25 mouse cellular contexts compared by ENCODE assay signal in genomic region chr5:44096106-44096505, GRCm38 (mm10). TPM values are rescaled to one million over a fixed set of nuclear protein-coding genes. Genes with fewer than 3 reads are reported as not detected.
DNase-seq lines count a peak whose midpoint lies in the region; ATAC-seq and TF ChIP-seq lines count a peak whose summit lies in the region.
"Had no signal": no experiment of that assay in that cellular context is flagged by ENCODE, and none has a peak within 500 bp of the region (broad histone marks: within the 10 kb centered on the region; RNA-seq: fewer than 3 reads in every experiment).

No protein-coding gene starts in this region.

- H3K9me3 ChIP-seq in kidney, embryonic 16.5 days (ENCODE audit: low read length): no peaks in the 10 kb centered on the region; the same call in 1 of the 2 replicates
- no peaks in the 10 kb centered on the region for H3K9me3 ChIP-seq in liver, embryonic 16.5 days (replicated peaks; ENCODE audit: control insufficient read depth, low read length)
- H3K9me3 ChIP-seq in liver, embryonic 12.5 days (replicated peaks): no peaks in the 10 kb centered on the region
- H3K9me3 ChIP-seq in stomach, postnatal 0 days (ENCODE audit: control insufficient read depth, low read length): no peaks in the 10 kb centered on the region
- H3K9me3 ChIP-seq in heart, embryonic 11.5 days (replicated peaks; ENCODE audit: control insufficient read depth, low read length): no peaks in the 10 kb centered on the region
- H3K9me3 ChIP-seq: G1E; heart, embryonic 10.5 days; hindbrain, embryonic 12.5 days had no signal

- H3K27me3 ChIP-seq in kidney, adult 2 months (replicated peaks; ENCODE audit: control insufficient read depth, insufficient read depth, low read length): no peaks in the 10 kb centered on the region
- H3K27me3 ChIP-seq in kidney, embryonic 16.5 days (ENCODE audit: insufficient read depth, low read length): no peaks in the 10 kb centered on the region
- H3K27me3 ChIP-seq in liver, embryonic 16.5 days (ENCODE audit: control insufficient read depth, insufficient read depth, low read depth, low read length): peaks cover 12% of the 10 kb centered on the region
- H3K27me3 ChIP-seq in liver, embryonic 12.5 days (replicated peaks): peaks cover 35% of the 10 kb centered on the region
- no peaks in the 10 kb centered on the region for H3K27me3 ChIP-seq in stomach, postnatal 0 days (ENCODE audit: control insufficient read depth, insufficient read depth, low read length)
- 0 out of 2 replicates have a peak, but pooled peaks cover 5% of the 10 kb centered on the region for H3K27me3 ChIP-seq in heart, embryonic 11.5 days (ENCODE audit: control insufficient read depth, insufficient read depth, low read length)
- H3K27me3 ChIP-seq: CH12.LX; forebrain, embryonic 13.5 days; hindbrain, embryonic 12.5 days; Patski had no signal

- peak; percentile 75 for DNase-seq in kidney, adult 2 months
- DNase-seq in kidney, postnatal 14 days: peak; percentile 29
- no peak for DNase-seq in kidney, adult 18-20 months
- DNase-seq in stomach, postnatal 0 days (ENCODE audit: low spot score): no peak
- DNase-seq: adrenal gland, postnatal 10 days; adrenal gland, postnatal 36 days; B cell, adult 2 months; cerebellum, adult 18-20 months; cerebellum, adult 9-10 months; cerebellum, postnatal 14 days; gastrocnemius, postnatal 10 days; gastrocnemius, postnatal 36 days; heart, adult 2 months had no signal

- no peak for TF ChIP-seq POLR2A in kidney, adult 2 months (IDR thresholded peaks at IDR 0.05; ENCODE audit: low read depth, low read length)

- 55% methylated on average over 10 of the region's 10 CpGs for WGBS in kidney, adult 2 months
- 84% methylated on average over 10 of the region's 10 CpGs for WGBS in kidney, embryonic 16.5 days
- WGBS in liver, embryonic 16.5 days (ENCODE audit: insufficient replicate concordance): 71% methylated on average over 10 of the region's 10 CpGs
- WGBS in liver, embryonic 12.5 days (ENCODE audit: insufficient replicate concordance): 79% methylated on average over 10 of the region's 10 CpGs
- WGBS in stomach, postnatal 0 days: 63% methylated on average over 10 of the region's 10 CpGs
- 85% methylated on average over 10 of the region's 10 CpGs for WGBS in heart, embryonic 11.5 days (ENCODE audit: insufficient replicate concordance)

- H3K9ac ChIP-seq in kidney, embryonic 16.5 days (replicated peaks; ENCODE audit: low read length): no peak overlapping the region
- no peak overlapping the region for H3K9ac ChIP-seq in liver, embryonic 16.5 days (ENCODE audit: low read depth, low read length)
- H3K9ac ChIP-seq in liver, embryonic 12.5 days: no peak overlapping the region
- H3K9ac ChIP-seq in stomach, postnatal 0 days (ENCODE audit: low read length): no peak overlapping the region
- no peak overlapping the region for H3K9ac ChIP-seq in heart, embryonic 11.5 days (ENCODE audit: low read depth, low read length)
- H3K9ac ChIP-seq: forebrain, embryonic 13.5 days; hindbrain, embryonic 12.5 days had no signal

- no peaks in the 10 kb centered on the region for H3K36me3 ChIP-seq in kidney, adult 2 months (ENCODE audit: control insufficient read depth, insufficient read depth, low read length)
- H3K36me3 ChIP-seq in kidney, embryonic 16.5 days (ENCODE audit: insufficient read depth, low read length): peaks cover 25% of the 10 kb centered on the region
- no peaks in the 10 kb centered on the region for H3K36me3 ChIP-seq in liver, embryonic 16.5 days (ENCODE audit: control insufficient read depth, insufficient read depth)
- no peaks in the 10 kb centered on the region for H3K36me3 ChIP-seq in liver, embryonic 12.5 days
- H3K36me3 ChIP-seq in stomach, postnatal 0 days (ENCODE audit: control insufficient read depth, insufficient read depth, low read length): no peaks in the 10 kb centered on the region
- no peaks in the 10 kb centered on the region for H3K36me3 ChIP-seq in heart, embryonic 11.5 days (ENCODE audit: control insufficient read depth, insufficient read depth, low read length)
- H3K36me3 ChIP-seq: G1E had no signal

- peaks cover 29% of the 10 kb centered on the region; the same call in 1 of the 2 replicates for H3K4me1 ChIP-seq in kidney, adult 2 months (ENCODE audit: control insufficient read depth, insufficient read depth, low read length)
- peaks cover 16% of the 10 kb centered on the region for H3K4me1 ChIP-seq in kidney, embryonic 16.5 days (ENCODE audit: insufficient read depth, low read length)
- no peaks in the 10 kb centered on the region for H3K4me1 ChIP-seq in liver, embryonic 16.5 days (ENCODE audit: control insufficient read depth, low read depth, low read length)
- H3K4me1 ChIP-seq in liver, embryonic 12.5 days: no peaks in the 10 kb centered on the region
- no peaks in the 10 kb centered on the region; the same call in 1 of the 2 replicates for H3K4me1 ChIP-seq in stomach, postnatal 0 days (replicated peaks; ENCODE audit: control insufficient read depth, insufficient read depth)
- no peaks in the 10 kb centered on the region; the same call in 1 of the 2 replicates for H3K4me1 ChIP-seq in heart, embryonic 11.5 days (ENCODE audit: control insufficient read depth, insufficient read depth, low read length)

- TF ChIP-seq EP300 in stomach, postnatal 0 days (optimal IDR thresholded peaks at IDR 0.05): no peak

- H3K4me2 ChIP-seq in kidney, embryonic 16.5 days (replicated peaks; ENCODE audit: low read depth, low read length): no peak overlapping the region
- H3K4me2 ChIP-seq in liver, embryonic 16.5 days (ENCODE audit: low read depth, low read length): no peak overlapping the region
- H3K4me2 ChIP-seq in liver, embryonic 12.5 days: no peak overlapping the region
- H3K4me2 ChIP-seq in stomach, postnatal 0 days (replicated peaks; ENCODE audit: low read depth): peak overlapping the region; percentile 9; the same call in 1 of the 2 replicates
- H3K4me2 ChIP-seq in heart, embryonic 11.5 days: no peak overlapping the region
- H3K4me2 ChIP-seq: forebrain, embryonic 13.5 days; hindbrain, embryonic 12.5 days had no signal

- ATAC-seq in kidney, embryonic 16.5 days (ENCODE audit: low FRiP score, low TSS enrichment): no peak
- ATAC-seq in liver, embryonic 16.5 days (ENCODE audit: low read depth): 0 out of 2 replicates have a peak, but pooled peaks have one; percentile 27
- no peak for ATAC-seq in liver, embryonic 12.5 days
- peak; percentile 30 for ATAC-seq in stomach, postnatal 0 days (ENCODE audit: low FRiP score, low TSS enrichment)
- ATAC-seq in heart, embryonic 11.5 days (replicated peaks; ENCODE audit: insufficient number of reproducible peaks, low FRiP score, low TSS enrichment): no peak
- ATAC-seq: forebrain, embryonic 13.5 days; forebrain, embryonic 16.5 days; Patski had no signal

- no peak overlapping the region for H3K27ac ChIP-seq in kidney, adult 2 months (ENCODE audit: insufficient read depth, low read depth, low read length)
- no peak overlapping the region for H3K27ac ChIP-seq in kidney, embryonic 16.5 days (ENCODE audit: low read length)
- no peak overlapping the region for H3K27ac ChIP-seq in liver, embryonic 16.5 days (ENCODE audit: low read length)
- no peak overlapping the region for H3K27ac ChIP-seq in liver, embryonic 12.5 days
- peak overlapping the region; percentile 24; the same call in 1 of the 2 replicates for H3K27ac ChIP-seq in stomach, postnatal 0 days (replicated peaks)
- H3K27ac ChIP-seq in heart, embryonic 11.5 days (ENCODE audit: low read depth, low read length): no peak overlapping the region
- H3K27ac ChIP-seq: forebrain, embryonic 10.5 days; forebrain, embryonic 13.5 days; heart, adult 2 months; heart, embryonic 10.5 days; hindbrain, embryonic 12.5 days had no signal

- H3K4me3 ChIP-seq in kidney, adult 2 months (ENCODE audit: insufficient read depth, low read depth, low read length): no peak overlapping the region
- no peak overlapping the region for H3K4me3 ChIP-seq in kidney, embryonic 16.5 days (ENCODE audit: low read length)
- no peak overlapping the region for H3K4me3 ChIP-seq in liver, embryonic 16.5 days (ENCODE audit: low read depth, low read length)
- no peak overlapping the region for H3K4me3 ChIP-seq in liver, embryonic 12.5 days
- H3K4me3 ChIP-seq in stomach, postnatal 0 days (ENCODE audit: low read depth, low read length): no peak overlapping the region
- no peak overlapping the region for H3K4me3 ChIP-seq in heart, embryonic 11.5 days (ENCODE audit: low read depth, low read length)
- H3K4me3 ChIP-seq: forebrain, embryonic 10.5 days; forebrain, embryonic 13.5 days; heart, adult 2 months; heart, embryonic 10.5 days; hindbrain, embryonic 12.5 days had no signal

- no peak for TF ChIP-seq CTCF in kidney, adult 2 months (conservative IDR thresholded peaks at IDR 0.05; ENCODE audit: insufficient read depth, insufficient read length, low read depth, low read length)
- no peak for TF ChIP-seq CTCF in stomach, postnatal 0 days (IDR thresholded peaks at IDR 0.05; ENCODE audit: low read depth)

RNA-seq across cellular contexts. Expression of gene Prom1, which starts 5.7 kb away (rescaled TPM):
- 53.6 and 67.6 TPM in 2 replicates for polyA plus RNA-seq in kidney, adult 2 months (2012; rRNA removed)
- polyA plus RNA-seq in kidney, embryonic 16.5 days (2015; fragmentation: Nextera tagmentation; extraction: Ambion mirVana): 96.0 and 97.8 TPM in 2 replicates
- polyA plus RNA-seq in liver, embryonic 16.5 days (2015; fragmentation: Nextera tagmentation; extraction: Ambion mirVana): 19.7 and 20.3 TPM in 2 replicates
- polyA plus RNA-seq in liver, embryonic 12.5 days (2016; fragmentation: Nextera tagmentation; extraction: Ambion mirVana): 11.9 and 13.0 TPM in 2 replicates
- polyA plus RNA-seq in stomach, postnatal 0 days (2015; fragmentation: Nextera tagmentation; extraction: Ambion mirVana): 52.3 and 52.7 TPM in 2 replicates
- polyA plus RNA-seq in heart, embryonic 11.5 days (2014; fragmentation: Nextera tagmentation; extraction: Ambion mirVana): 20.5 and 20.7 TPM in 2 replicates
- polyA plus RNA-seq: G1E had no signal

Comparison
In these comparisons a context has a peak if more than half of its experiments do, and no peak if none do; other contexts are left out.
1. DNase-seq: peak in kidney, adult 2 months (single experiment) and kidney, postnatal 14 days (single experiment); none in kidney, adult 18-20 months (single experiment) and stomach, postnatal 0 days (single experiment).
2. ATAC-seq: peak in liver, embryonic 16.5 days (single experiment) and stomach, postnatal 0 days (single experiment); none in kidney, embryonic 16.5 days (single experiment), liver, embryonic 12.5 days (single experiment) and heart, embryonic 11.5 days (single experiment).